In the genomic region with DNA sequence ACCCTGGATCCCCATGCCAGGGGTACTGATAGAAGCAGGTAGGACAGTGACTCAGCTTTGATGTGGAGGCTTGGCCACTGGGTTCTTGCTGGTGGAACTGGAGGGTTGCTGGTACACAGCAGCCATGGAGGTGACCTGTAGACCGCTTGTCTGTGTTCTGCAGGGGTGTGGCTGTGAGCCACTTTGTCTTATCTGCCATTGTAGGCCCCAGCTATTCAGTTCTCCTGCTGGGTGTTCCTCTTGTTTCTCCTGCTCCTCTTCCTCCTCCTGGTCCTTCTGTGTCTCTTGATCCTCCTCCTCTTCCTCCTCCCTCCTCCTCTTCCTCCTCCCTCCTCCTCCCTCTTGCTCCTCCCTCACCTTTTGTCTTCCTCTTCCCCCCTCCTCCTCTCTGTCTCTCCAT, we compare ENCODE assay signal across 15 mouse cellular contexts.
DNase-seq lines count a peak whose midpoint lies in the region; ATAC-seq lines count a peak whose summit lies in the region.
"Had no signal": no experiment of that assay in that cellular context is flagged by ENCODE, and none has a peak within 500 bp of the region (broad histone marks: within the 10 kb centered on the region; RNA-seq: fewer than 3 reads in every experiment).

No protein-coding gene starts in this region.

- intact Hi-C loops in heart, postnatal 36 days (cut with DNase I), result no loop called here

- no peak for DNase-seq in heart, postnatal 36 days
- DNase-seq in spleen, postnatal 4 days (ENCODE audit: low spot score in 2 of 2), result no peak
- DNase-seq in testis, postnatal 10 days (ENCODE audit: low spot score), result no peak
- DNase-seq: cerebellum, adult 9-10 months; kidney, postnatal 25 days; lung, postnatal 14 days; thymus, postnatal 36 days had no signal

- H3K27ac ChIP-seq in heart, embryonic 14.5 days (replicated peaks in 1 of 2; ENCODE audit: control insufficient read depth in 1 of 2, insufficient read depth in 1 of 2, low read depth in 2 of 2, low read length in 2 of 2), result peak overlapping the region; percentile 83 to 90
- no peak overlapping the region for H3K27ac ChIP-seq in neural tube, embryonic 13.5 days (replicated peaks)
- H3K27ac ChIP-seq in neural tube, embryonic 15.5 days (replicated peaks), result no peak overlapping the region
- H3K27ac ChIP-seq in limb, embryonic 12.5 days, result no peak overlapping the region
- H3K27ac ChIP-seq: embryonic facial prominence, embryonic 12.5 days; limb, embryonic 13.5 days had no signal

- ATAC-seq in heart, embryonic 14.5 days (ENCODE audit: insufficient number of reproducible peaks, insufficient read depth, low FRiP score, low read depth), result no peak
- no peak for ATAC-seq in neural tube, embryonic 13.5 days (ENCODE audit: low read depth)
- ATAC-seq in neural tube, embryonic 15.5 days (ENCODE audit: low FRiP score), result no peak
- ATAC-seq in limb, embryonic 12.5 days (ENCODE audit: insufficient number of reproducible peaks, insufficient read depth, low FRiP score, low TSS enrichment, low read depth), result no peak
- ATAC-seq: CD4-positive, CD25-positive, alpha-beta regulatory T cell, adult 4 months; intestine, postnatal 0 days had no signal

- no peaks in the 10 kb centered on the region for H3K36me3 ChIP-seq in heart, embryonic 14.5 days (ENCODE audit: control insufficient read depth, insufficient read depth, low read length)
- H3K36me3 ChIP-seq in neural tube, embryonic 13.5 days, result no peaks in the 10 kb centered on the region
- no peaks in the 10 kb centered on the region for H3K36me3 ChIP-seq in neural tube, embryonic 15.5 days
- H3K36me3 ChIP-seq in limb, embryonic 12.5 days, result no peaks in the 10 kb centered on the region
- H3K36me3 ChIP-seq: embryonic facial prominence, embryonic 12.5 days; limb, embryonic 13.5 days had no signal

- WGBS in heart, embryonic 14.5 days, result 25% methylated on average over 1 of the region's 1 CpGs
- 33% methylated on average over 1 of the region's 1 CpGs for WGBS in neural tube, embryonic 13.5 days
- WGBS in neural tube, embryonic 15.5 days, result 63% methylated on average over 1 of the region's 1 CpGs
- 81% methylated on average over 1 of the region's 1 CpGs for WGBS in limb, embryonic 12.5 days

- no peaks in the 10 kb centered on the region for H3K27me3 ChIP-seq in heart, embryonic 14.5 days (ENCODE audit: control insufficient read depth, insufficient read depth, low read length)
- H3K27me3 ChIP-seq in neural tube, embryonic 13.5 days, result no peaks in the 10 kb centered on the region
- H3K27me3 ChIP-seq in neural tube, embryonic 15.5 days (replicated peaks), result no peaks in the 10 kb centered on the region
- peaks cover 30% of the 10 kb centered on the region for H3K27me3 ChIP-seq in limb, embryonic 12.5 days
- H3K27me3 ChIP-seq: embryonic facial prominence, embryonic 12.5 days had no signal

- no peaks in the 10 kb centered on the region for H3K9me3 ChIP-seq in heart, embryonic 14.5 days (ENCODE audit: control insufficient read depth, low read length)
- no peaks in the 10 kb centered on the region for H3K9me3 ChIP-seq in neural tube, embryonic 13.5 days
- H3K9me3 ChIP-seq in neural tube, embryonic 15.5 days (replicated peaks), result no peaks in the 10 kb centered on the region
- H3K9me3 ChIP-seq in limb, embryonic 12.5 days, result no peaks in the 10 kb centered on the region
- H3K9me3 ChIP-seq: embryonic facial prominence, embryonic 12.5 days; limb, embryonic 13.5 days had no signal

- H3K4me3 ChIP-seq in heart, embryonic 14.5 days (ENCODE audit: control insufficient read depth in 1 of 2, insufficient read depth in 1 of 2, low read depth in 1 of 2, low read length in 2 of 2), result no peak overlapping the region
- no peak overlapping the region for H3K4me3 ChIP-seq in neural tube, embryonic 13.5 days
- H3K4me3 ChIP-seq in neural tube, embryonic 15.5 days (replicated peaks), result no peak overlapping the region
- no peak overlapping the region for H3K4me3 ChIP-seq in limb, embryonic 12.5 days (replicated peaks)
- H3K4me3 ChIP-seq: embryonic facial prominence, embryonic 12.5 days; limb, embryonic 13.5 days had no signal

- H3K9ac ChIP-seq in heart, embryonic 14.5 days (ENCODE audit: low read length), result peak overlapping the region; percentile 51
- H3K9ac ChIP-seq in neural tube, embryonic 13.5 days, result 0 out of 2 replicates have a peak overlapping the region, but pooled peaks have one; percentile 38
- no peak overlapping the region for H3K9ac ChIP-seq in neural tube, embryonic 15.5 days (replicated peaks)
- 0 out of 2 replicates have a peak overlapping the region, but pooled peaks have one; percentile 18 for H3K9ac ChIP-seq in limb, embryonic 12.5 days (replicated peaks)
- H3K9ac ChIP-seq: embryonic facial prominence, embryonic 12.5 days; limb, embryonic 13.5 days had no signal

- peak overlapping the region; percentile 11; the same call in 1 of the 2 replicates for H3K4me2 ChIP-seq in heart, embryonic 14.5 days (ENCODE audit: low read length)
- H3K4me2 ChIP-seq in neural tube, embryonic 13.5 days, result no peak overlapping the region
- no peak overlapping the region for H3K4me2 ChIP-seq in neural tube, embryonic 15.5 days
- H3K4me2 ChIP-seq in limb, embryonic 12.5 days, result no peak overlapping the region
- H3K4me2 ChIP-seq: embryonic facial prominence, embryonic 12.5 days; limb, embryonic 13.5 days had no signal

- peaks cover 67 to 81% of the 10 kb centered on the region in 2 experiments for H3K4me1 ChIP-seq in heart, embryonic 14.5 days (ENCODE audit: control insufficient read depth in 2 of 2, insufficient read depth in 2 of 2, low read length in 2 of 2)
- peaks cover 93% of the 10 kb centered on the region for H3K4me1 ChIP-seq in neural tube, embryonic 13.5 days (replicated peaks)
- H3K4me1 ChIP-seq in neural tube, embryonic 15.5 days, result peaks cover 81% of the 10 kb centered on the region
- peaks cover 79% of the 10 kb centered on the region for H3K4me1 ChIP-seq in limb, embryonic 12.5 days (replicated peaks)

Comparison
In these comparisons a context has a peak if more than half of its experiments do, and no peak if none do; other contexts are left out.
1. H3K27ac ChIP-seq: peak in heart, embryonic 14.5 days (2 of 2); none in neural tube, embryonic 13.5 days (single experiment), neural tube, embryonic 15.5 days (single experiment) and limb, embryonic 12.5 days (single experiment).